Comparison of ENCODE assay signal across 8 mouse cellular contexts in genomic region chr6:89631809-89632562, GRCm38 (mm10). TPM values are rescaled to one million over a fixed set of nuclear protein-coding genes. Genes with fewer than 3 reads are reported as not detected.
DNase-seq lines count a peak whose midpoint lies in the region; ATAC-seq and TF ChIP-seq lines count a peak whose summit lies in the region.

No protein-coding gene starts in this region.

- H3K4me2 ChIP-seq in embryonic facial prominence, embryonic 15.5 days (replicated peaks) = peak overlapping the region; percentile 38
- 0 out of 2 replicates have a peak overlapping the region, but pooled peaks have one; percentile 36 for H3K4me2 ChIP-seq in heart, embryonic 13.5 days
- H3K4me2 ChIP-seq in liver, postnatal 0 days (ENCODE audit: low read depth, low read length) = no peak overlapping the region
- peak overlapping the region; percentile 45 for H3K4me2 ChIP-seq in neural tube, embryonic 15.5 days

- TF ChIP-seq POLR2A in bone marrow, adult 2 months (IDR thresholded peaks at IDR 0.05; ENCODE audit: borderline replicate concordance, control insufficient read depth, low read depth, low read length) = no peak

- DNase-seq in CD4-positive helper T cell, adult 2 months (ENCODE audit: low read depth, low spot score) = peak; percentile 74
- peak; percentile 88 for DNase-seq in kidney, postnatal 10 days
- DNase-seq in liver, postnatal 0 days = peak; percentile 61
- peak; percentile 85 for DNase-seq in testis, postnatal 10 days (ENCODE audit: low spot score)

- no peak for TF ChIP-seq EP300 in liver, postnatal 0 days (IDR thresholded peaks at IDR 0.05; ENCODE audit: low read depth)

- 13% methylated on average over 10 of the region's 10 CpGs for WGBS in bone marrow, adult 2 months
- WGBS in embryonic facial prominence, embryonic 15.5 days = 11% methylated on average over 10 of the region's 10 CpGs
- WGBS in heart, embryonic 13.5 days = 11% methylated on average over 10 of the region's 10 CpGs
- 9% methylated on average over 10 of the region's 10 CpGs for WGBS in liver, postnatal 0 days (ENCODE audit: insufficient replicate concordance)
- 13% methylated on average over 10 of the region's 10 CpGs for WGBS in neural tube, embryonic 15.5 days

- H3K36me3 ChIP-seq in embryonic facial prominence, embryonic 15.5 days = no peaks in the 10 kb centered on the region
- no peaks in the 10 kb centered on the region for H3K36me3 ChIP-seq in heart, embryonic 13.5 days
- no peaks in the 10 kb centered on the region for H3K36me3 ChIP-seq in liver, postnatal 0 days (replicated peaks; ENCODE audit: insufficient read depth, low read length)
- no peaks in the 10 kb centered on the region for H3K36me3 ChIP-seq in neural tube, embryonic 15.5 days

- no peaks in the 10 kb centered on the region for H3K9me3 ChIP-seq in embryonic facial prominence, embryonic 15.5 days (replicated peaks)
- H3K9me3 ChIP-seq in heart, embryonic 13.5 days = no peaks in the 10 kb centered on the region
- no peaks in the 10 kb centered on the region for H3K9me3 ChIP-seq in liver, postnatal 0 days (ENCODE audit: low read length)
- no peaks in the 10 kb centered on the region for H3K9me3 ChIP-seq in neural tube, embryonic 15.5 days (replicated peaks)

- H3K9ac ChIP-seq in embryonic facial prominence, embryonic 15.5 days = no peak overlapping the region
- H3K9ac ChIP-seq in heart, embryonic 13.5 days = 0 out of 2 replicates have a peak overlapping the region, but pooled peaks have one; percentile 42
- no peak overlapping the region for H3K9ac ChIP-seq in liver, postnatal 0 days (replicated peaks)
- H3K9ac ChIP-seq in neural tube, embryonic 15.5 days (replicated peaks) = 0 out of 2 replicates have a peak overlapping the region, but pooled peaks have one; percentile 17

- H3K4me3 ChIP-seq in bone marrow, adult 2 months (replicated peaks; ENCODE audit: control insufficient read depth, low read depth, low read length) = no peak overlapping the region
- H3K4me3 ChIP-seq in embryonic facial prominence, embryonic 15.5 days (replicated peaks) = no peak overlapping the region
- no peak overlapping the region for H3K4me3 ChIP-seq in heart, embryonic 13.5 days
- H3K4me3 ChIP-seq in liver, postnatal 0 days (ENCODE audit: low read depth, low read length) = no peak overlapping the region
- H3K4me3 ChIP-seq in neural tube, embryonic 15.5 days (replicated peaks) = no peak overlapping the region

- peak; percentile 67 for ATAC-seq in embryonic facial prominence, embryonic 15.5 days (ENCODE audit: insufficient number of reproducible peaks, low FRiP score, low TSS enrichment, low read depth)
- no peak; the same call in 1 of the 2 replicates for ATAC-seq in heart, embryonic 13.5 days (ENCODE audit: extremely low read depth, insufficient number of reproducible peaks, low FRiP score, low TSS enrichment)
- ATAC-seq in liver, postnatal 0 days = peak; percentile 44; the same call in 1 of the 2 replicates
- peak; percentile 77 for ATAC-seq in neural tube, embryonic 15.5 days (ENCODE audit: low FRiP score)

- peak; percentile 42; the same call in 1 of the 2 replicates for TF ChIP-seq CTCF in bone marrow, adult 2 months (IDR thresholded peaks at IDR 0.05; ENCODE audit: control insufficient read depth, insufficient read depth, low read length)
- peak; percentile 82 for TF ChIP-seq CTCF in liver, postnatal 0 days (IDR thresholded peaks at IDR 0.05; ENCODE audit: low read depth)

- no peak overlapping the region for H3K27ac ChIP-seq in bone marrow, adult 2 months (ENCODE audit: control insufficient read depth, insufficient read depth, low read depth, low read length, poor library complexity)
- no peak overlapping the region for H3K27ac ChIP-seq in embryonic facial prominence, embryonic 15.5 days (replicated peaks)
- no peak overlapping the region for H3K27ac ChIP-seq in heart, embryonic 13.5 days (replicated peaks)
- H3K27ac ChIP-seq in liver, postnatal 0 days (ENCODE audit: low read depth) = no peak overlapping the region
- no peak overlapping the region for H3K27ac ChIP-seq in neural tube, embryonic 15.5 days (replicated peaks)

- no peaks in the 10 kb centered on the region for H3K27me3 ChIP-seq in embryonic facial prominence, embryonic 15.5 days
- H3K27me3 ChIP-seq in heart, embryonic 13.5 days (replicated peaks) = peaks cover 22% of the 10 kb centered on the region
- no peaks in the 10 kb centered on the region for H3K27me3 ChIP-seq in liver, postnatal 0 days (ENCODE audit: insufficient read depth, low read length)
- peaks cover 5% of the 10 kb centered on the region; the same call in 1 of the 2 replicates for H3K27me3 ChIP-seq in neural tube, embryonic 15.5 days (replicated peaks)

- no peaks in the 10 kb centered on the region for H3K4me1 ChIP-seq in bone marrow, adult 2 months (ENCODE audit: control insufficient read depth, insufficient read depth, low read length)
- peaks cover 12% of the 10 kb centered on the region; the same call in 1 of the 2 replicates for H3K4me1 ChIP-seq in embryonic facial prominence, embryonic 15.5 days
- H3K4me1 ChIP-seq in heart, embryonic 13.5 days = peaks cover 16% of the 10 kb centered on the region
- H3K4me1 ChIP-seq in liver, postnatal 0 days (ENCODE audit: insufficient read depth) = 0 out of 2 replicates have a peak, but pooled peaks cover 2% of the 10 kb centered on the region
- peaks cover 15% of the 10 kb centered on the region for H3K4me1 ChIP-seq in neural tube, embryonic 15.5 days

RNA-seq across cellular contexts. Expression of gene Txnrd3, which starts 11.8 kb away (rescaled TPM):
- polyA plus RNA-seq in bone marrow, adult 2 months (2011; ENCODE audit: insufficient read depth, insufficient read length, low replicate concordance, missing spikeins) = 1.00 and 1.1 TPM in 2 replicates
- 8.4 and 9.3 TPM in 2 replicates for polyA plus RNA-seq in embryonic facial prominence, embryonic 15.5 days (2015; fragmentation: Nextera tagmentation; extraction: Ambion mirVana)
- polyA plus RNA-seq in heart, embryonic 13.5 days (2015; fragmentation: Nextera tagmentation; extraction: Ambion mirVana) = 9.1 and 9.6 TPM in 2 replicates
- 4.2 and 4.6 TPM in 2 replicates for polyA plus RNA-seq in liver, postnatal 0 days (2015; fragmentation: Nextera tagmentation; extraction: Ambion mirVana)
- 11.6 and 12.7 TPM in 2 replicates for polyA plus RNA-seq in neural tube, embryonic 15.5 days (2015; fragmentation: Nextera tagmentation; extraction: Ambion mirVana)

RNA-seq across cellular contexts. Expression of gene Chchd6, which starts 36.5 kb away (rescaled TPM):
- 7.3 and 7.8 TPM in 2 replicates for polyA plus RNA-seq in bone marrow, adult 2 months (2011; ENCODE audit: insufficient read depth, insufficient read length, low replicate concordance, missing spikeins)
- polyA plus RNA-seq in embryonic facial prominence, embryonic 15.5 days (2015; fragmentation: Nextera tagmentation; extraction: Ambion mirVana) = 58.1 and 64.9 TPM in 2 replicates
- 46.3 and 50.3 TPM in 2 replicates for polyA plus RNA-seq in heart, embryonic 13.5 days (2015; fragmentation: Nextera tagmentation; extraction: Ambion mirVana)
- polyA plus RNA-seq in liver, postnatal 0 days (2015; fragmentation: Nextera tagmentation; extraction: Ambion mirVana) = 8.4 and 8.8 TPM in 2 replicates
- 155 and 174 TPM in 2 replicates for polyA plus RNA-seq in neural tube, embryonic 15.5 days (2015; fragmentation: Nextera tagmentation; extraction: Ambion mirVana)

Comparison
In these comparisons a context has a peak if more than half of its experiments do, and no peak if none do; other contexts are left out.
1. H3K9ac ChIP-seq: peak in heart, embryonic 13.5 days (single experiment) and neural tube, embryonic 15.5 days (single experiment); none in embryonic facial prominence, embryonic 15.5 days (single experiment) and liver, postnatal 0 days (single experiment).
2. Peak in every context shown above with its lines, with median percentiles within 50 percentile points of each other: DNase-seq.